Comparison of ENCODE assay signal across 10 mouse cellular contexts in genomic region chr9:48737210-48737850, GRCm38 (mm10).
A peak's percentile ranks its signal among the peaks of the same experiment; 100 is the strongest.
DNase-seq lines count a peak whose midpoint lies in the region; ATAC-seq and TF ChIP-seq lines count a peak whose summit lies in the region.
"Had no signal": no experiment of that assay in that cellular context is flagged by ENCODE, and none has a peak within 500 bp of the region (broad histone marks: within the 10 kb centered on the region; RNA-seq: fewer than 3 reads in every experiment).

No protein-coding gene starts in this region.

- H3K9me3 ChIP-seq in liver, postnatal 0 days (ENCODE audit: low read length) = no peaks in the 10 kb centered on the region
- H3K9me3 ChIP-seq: G1E had no signal

- TF ChIP-seq CTCF in liver, postnatal 0 days (IDR thresholded peaks at IDR 0.05; ENCODE audit: low read depth) = no peak

- H3K27ac ChIP-seq in liver, postnatal 0 days (ENCODE audit: low read depth) = peak overlapping the region; percentile 86
- H3K27ac ChIP-seq: macrophage had no signal

- WGBS in liver, postnatal 0 days (ENCODE audit: insufficient replicate concordance) = 49% methylated on average over 13 of the region's 13 CpGs

- peak overlapping the region; percentile 27; the same call in 1 of the 2 replicates for H3K9ac ChIP-seq in liver, postnatal 0 days (replicated peaks)

- H3K4me3 ChIP-seq in liver, postnatal 0 days (ENCODE audit: low read depth, low read length) = no peak overlapping the region

- peak; percentile 62 for ATAC-seq in liver, postnatal 0 days
- no peak for ATAC-seq in activated CD4-positive, CD25-positive, alpha-beta regulatory T cell, adult 4 months

- peak; percentile 14 for DNase-seq in MN1 (ENCODE audit: low spot score)
- DNase-seq in cerebellum, adult 8-10 months = peak; percentile 67
- DNase-seq in frontal cortex, postnatal 10 days (ENCODE audit: low spot score in 2 of 2) = peak; percentile 75 to 86
- peak; percentile 89 to 92 for DNase-seq in heart, postnatal 36 days
- DNase-seq in layer of hippocampus, adult 18-20 months (ENCODE audit: low spot score in 2 of 2) = peak; percentile 92 to 99
- peak; percentile 69 for DNase-seq in liver, postnatal 0 days
- peak; percentile 38 for DNase-seq in retina, postnatal 1 day

- H3K27me3 ChIP-seq in liver, postnatal 0 days (ENCODE audit: insufficient read depth, low read length) = no peaks in the 10 kb centered on the region

- no peaks in the 10 kb centered on the region; the same call in 1 of the 2 replicates for H3K36me3 ChIP-seq in liver, postnatal 0 days (replicated peaks; ENCODE audit: insufficient read depth, low read length)

- intact Hi-C loops in heart, postnatal 36 days (cut with DNase I) = loop anchor here (1.0 to 2.0 kb wide), 5 partner anchors 14 to 99 kb away; partner anchors contain the start of gene Zbtb16

- H3K4me1 ChIP-seq in liver, postnatal 0 days (ENCODE audit: insufficient read depth) = peaks cover 23% of the 10 kb centered on the region

- TF ChIP-seq EP300 in liver, postnatal 0 days (IDR thresholded peaks at IDR 0.05; ENCODE audit: low read depth) = peak; percentile 96

- H3K4me2 ChIP-seq in liver, postnatal 0 days (ENCODE audit: low read depth, low read length) = no peak overlapping the region

Comparison
In these comparisons a context has a peak if more than half of its experiments do, and no peak if none do; other contexts are left out.
1. DNase-seq: peak in every context shown above with its lines; median percentile 96 in layer of hippocampus, adult 18-20 months; 90 in heart, postnatal 36 days; 80 in frontal cortex, postnatal 10 days; 69 in liver, postnatal 0 days; 67 in cerebellum, adult 8-10 months; 38 in retina, postnatal 1 day; 14 in MN1.